Mouse (Mus musculus): ENCODE results near the gene Abcc5. TPM values are rescaled to one million over a fixed set of nuclear protein-coding genes. Genes with fewer than 3 reads are reported as not detected.

Gene Abcc5
- polyA plus RNA-seq, 1 experiment = 577 TPM

- TF ChIP-seq POLR2A (IDR thresholded peaks at IDR 0.05; ENCODE audit: insufficient read depth, low read depth, low read length) (no peak), CTCF (IDR thresholded peaks at IDR 0.05; ENCODE audit: insufficient read depth, low read depth, low read length) (no peak)
- WGBS = 59% methylated on average over 9 of the region's 9 CpGs
- Histone ChIP-seq H3K4me3 (ENCODE audit: insufficient read depth, low read depth, low read length) (no peak overlapping the region), H3K27ac (ENCODE audit: insufficient read depth, low read depth, low read length) (no peak overlapping the region), H3K4me1 (ENCODE audit: control insufficient read depth, insufficient read depth, low read length) (peaks cover 6% of the 10 kb centered on the region; the same call in 1 of the 2 replicates)
Observed at GRCm38 (mm10) chr16:20359643-20360295, 66.4 kb downstream of the Abcc5 start.

GRCm38 (mm10) chr16:20357837-20358236 is 68.4 kb downstream of the Abcc5 start:
- Histone ChIP-seq H3K4me1 (ENCODE audit: control insufficient read depth, insufficient read depth, low read length) (peaks cover 6% of the 10 kb centered on the region; the same call in 1 of the 2 replicates), H3K27ac (ENCODE audit: insufficient read depth, low read depth, low read length) (no peak overlapping the region), H3K4me3 (ENCODE audit: insufficient read depth, low read depth, low read length) (no peak overlapping the region)
- no peak for TF ChIP-seq CTCF (IDR thresholded peaks at IDR 0.05; ENCODE audit: insufficient read depth, low read depth, low read length)
- TF ChIP-seq POLR2A (IDR thresholded peaks at IDR 0.05; ENCODE audit: insufficient read depth, low read depth, low read length) = no peak
- 95% methylated on average over 5 of the region's 5 CpGs for WGBS

- Histone ChIP-seq H3K4me1 (ENCODE audit: control insufficient read depth, insufficient read depth, low read length) (no peaks in the 10 kb centered on the region), H3K27ac (ENCODE audit: insufficient read depth, low read depth, low read length) (no peak overlapping the region), H3K4me3 (ENCODE audit: insufficient read depth, low read depth, low read length) (no peak overlapping the region)
- WGBS = 92% methylated on average over 2 of the region's 2 CpGs
- TF ChIP-seq POLR2A (IDR thresholded peaks at IDR 0.05; ENCODE audit: insufficient read depth, low read depth, low read length) (no peak), CTCF (IDR thresholded peaks at IDR 0.05; ENCODE audit: insufficient read depth, low read depth, low read length) (no peak)
Observed at GRCm38 (mm10) chr16:20354762-20355161, 71.4 kb downstream of the Abcc5 start.

GRCm38 (mm10) chr16:20354011-20354410 is 72.2 kb downstream of the Abcc5 start:
- H3K4me3 ChIP-seq (ENCODE audit: insufficient read depth, low read depth, low read length) = no peak overlapping the region
- H3K4me1 ChIP-seq (ENCODE audit: control insufficient read depth, insufficient read depth, low read length) = no peaks in the 10 kb centered on the region
- WGBS = 100% methylated on average over 1 of the region's 1 CpGs
- TF ChIP-seq POLR2A (IDR thresholded peaks at IDR 0.05; ENCODE audit: insufficient read depth, low read depth, low read length) (no peak), CTCF (IDR thresholded peaks at IDR 0.05; ENCODE audit: insufficient read depth, low read depth, low read length) (no peak)
- no peak overlapping the region for H3K27ac ChIP-seq (ENCODE audit: insufficient read depth, low read depth, low read length)

GRCm38 (mm10) chr16:20345464-20345863 is 80.7 kb downstream of the Abcc5 start:
- TF ChIP-seq POLR2A (IDR thresholded peaks at IDR 0.05; ENCODE audit: insufficient read depth, low read depth, low read length) (no peak), CTCF (IDR thresholded peaks at IDR 0.05; ENCODE audit: insufficient read depth, low read depth, low read length) (no peak)
- H3K27ac ChIP-seq (ENCODE audit: insufficient read depth, low read depth, low read length) = no peak overlapping the region
- WGBS = 76% methylated on average over 1 of the region's 1 CpGs
- H3K4me3 ChIP-seq (ENCODE audit: insufficient read depth, low read depth, low read length) = no peak overlapping the region
- no peaks in the 10 kb centered on the region for H3K4me1 ChIP-seq (ENCODE audit: control insufficient read depth, insufficient read depth, low read length)

- Histone ChIP-seq H3K4me1 (ENCODE audit: control insufficient read depth, insufficient read depth, low read length) (no peaks in the 10 kb centered on the region), H3K27ac (ENCODE audit: insufficient read depth, low read depth, low read length) (no peak overlapping the region), H3K4me3 (ENCODE audit: insufficient read depth, low read depth, low read length) (no peak overlapping the region)
- WGBS = 84% methylated on average over 3 of the region's 3 CpGs
- TF ChIP-seq CTCF (IDR thresholded peaks at IDR 0.05; ENCODE audit: insufficient read depth, low read depth, low read length) = no peak
- TF ChIP-seq POLR2A (IDR thresholded peaks at IDR 0.05; ENCODE audit: insufficient read depth, low read depth, low read length) = no peak
Observed at GRCm38 (mm10) chr16:20338616-20339015, 87.6 kb downstream of the Abcc5 start.

- WGBS = 91% methylated on average over 8 of the region's 8 CpGs
- Histone ChIP-seq H3K4me3 (ENCODE audit: insufficient read depth, low read depth, low read length) (no peak overlapping the region), H3K4me1 (ENCODE audit: control insufficient read depth, insufficient read depth, low read length) (no peaks in the 10 kb centered on the region), H3K27ac (ENCODE audit: insufficient read depth, low read depth, low read length) (no peak overlapping the region)
- TF ChIP-seq CTCF (IDR thresholded peaks at IDR 0.05; ENCODE audit: insufficient read depth, low read depth, low read length) = no peak
- no peak for TF ChIP-seq POLR2A (IDR thresholded peaks at IDR 0.05; ENCODE audit: insufficient read depth, low read depth, low read length)
Observed at GRCm38 (mm10) chr16:20334918-20335317, 91.3 kb downstream of the Abcc5 start.

- H3K4me3 ChIP-seq (ENCODE audit: insufficient read depth, low read depth, low read length) = no peak overlapping the region
- no peak for TF ChIP-seq CTCF (IDR thresholded peaks at IDR 0.05; ENCODE audit: insufficient read depth, low read depth, low read length)
- no peak for TF ChIP-seq POLR2A (IDR thresholded peaks at IDR 0.05; ENCODE audit: insufficient read depth, low read depth, low read length)
- 47% methylated on average over 5 of the region's 5 CpGs for WGBS
Observed at GRCm38 (mm10) chr16:20328306-20328705, 97.9 kb downstream of the Abcc5 start.

GRCm38 (mm10) chr16:20325286-20325685 is 100.9 kb downstream of the Abcc5 start, which contains the start of gene Cyp2ab1:
Gene Cyp2ab1 (minus strand): TSS chr16:20325404.
- WGBS = 51% methylated on average over 5 of the region's 5 CpGs
- H3K4me3 ChIP-seq (ENCODE audit: insufficient read depth, low read depth, low read length) = no peak within 1 kb of the TSS
- H3K4me1 ChIP-seq (ENCODE audit: control insufficient read depth, insufficient read depth, low read length) = no peaks in the 10 kb centered on the region
- H3K27ac ChIP-seq (ENCODE audit: insufficient read depth, low read depth, low read length) = no peak within 1 kb of the TSS
- no peak for TF ChIP-seq POLR2A (IDR thresholded peaks at IDR 0.05; ENCODE audit: insufficient read depth, low read depth, low read length)
- TF ChIP-seq CTCF (IDR thresholded peaks at IDR 0.05; ENCODE audit: insufficient read depth, low read depth, low read length) = no peak

More at GRCm38 (mm10) chr16:20328306-20328705, 97.9 kb downstream of the Abcc5 start:
- H3K27ac ChIP-seq (ENCODE audit: insufficient read depth, low read depth, low read length) = no peak overlapping the region
- H3K4me1 ChIP-seq (ENCODE audit: control insufficient read depth, insufficient read depth, low read length) = no peaks in the 10 kb centered on the region
